Mouse (Mus musculus) forebrain, embryonic 10.5 days (tissue): Measurements from ENCODE around the gene Olfr578. TPM values are rescaled to one million over a fixed set of nuclear protein-coding genes. Genes with fewer than 3 reads are reported as not detected.

ENCODE experiments used
- DNase-seq: peaks from one replicate; pipeline ENCODE4 v3.0.0-alpha.2; 2017; ENCODE audit warnings: low spot score; ENCODE audit errors: extremely low spot score
- H3K27ac ChIP-seq: fragments of 300-500 bp; sonication (generic); 2 replicates; pipeline ENCODE4 v1.5.1; 2016; ENCODE audit warnings: mild to moderate bottlenecking
- H3K27me3 ChIP-seq: fragments of 300-500 bp; sonication (generic); 2 replicates; pipeline ENCODE4 v1.6.1; 2016; ENCODE audit warnings: mild to moderate bottlenecking; ENCODE audit not compliant: poor library complexity, severe bottlenecking
- H3K36me3 ChIP-seq: fragments of 300-500 bp; sonication (generic); replicated peaks from 2 replicates; pipeline ENCODE4 v1.6.1; 2016; ENCODE audit warnings: mild to moderate bottlenecking, moderate library complexity
- H3K4me1 ChIP-seq: fragments of 300-500 bp; sonication (generic); 2 replicates; pipeline ENCODE4 v1.6.1; 2016
- H3K4me3 ChIP-seq: fragments of 300-500 bp; sonication (generic); 2 replicates; pipeline ENCODE4 v1.5.1; 2016; ENCODE audit warnings: mild to moderate bottlenecking, moderate library complexity
- H3K9me3 ChIP-seq: fragments of 300-500 bp; sonication (generic); 2 replicates; pipeline ENCODE4 v1.6.1; 2016; ENCODE audit warnings: mild to moderate bottlenecking, moderate library complexity
- WGBS: fragments of 180-500 bp; shearing (Covaris S2); methylation state at CpG from one replicate; pipeline ENCODE4 v1.1.7; 2016; 5-methylcytosine and 5-hydroxymethylcytosine counted together
- polyA plus RNA-seq: library from polyadenylated mRNA; unstranded; fragments of >200 nt; fragmentation: Nextera tagmentation; extraction: Ambion mirVana; gene quantifications from 2 replicates; pipeline ENCODE4 v1.2.1, GENCODE M21; 2016

Gene Olfr578
- polyA plus RNA-seq, result not detected in 2 replicates

DNA sequence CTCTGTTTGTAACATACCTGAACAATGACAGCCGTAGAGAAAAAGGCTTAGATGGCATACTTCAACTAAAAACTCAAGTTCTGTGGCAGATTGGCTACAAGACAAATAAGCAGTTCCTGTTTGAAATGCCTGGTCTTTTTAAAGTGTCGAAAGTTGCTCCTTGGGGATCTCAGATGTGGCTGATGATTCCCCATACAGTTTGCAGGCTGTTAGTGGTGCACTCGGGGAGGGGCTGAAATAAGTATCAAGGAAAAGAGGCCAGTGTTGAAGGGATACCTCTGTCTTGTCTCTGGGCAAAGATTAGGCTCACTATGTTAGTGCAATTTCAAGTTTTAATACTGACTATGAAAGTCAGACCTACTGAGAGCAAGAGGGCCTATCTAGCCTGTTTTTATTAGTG lies at the start of gene Olfr578:
TSS of gene Olfr578 (minus strand) at position 101 of the 400 bp plus-strand sequence.
- no peaks in the 10 kb centered on the region for H3K27me3 ChIP-seq
- 82% methylated on average over 3 of the region's 3 CpGs for WGBS
- no peaks in the 10 kb centered on the region for H3K9me3 ChIP-seq
- no peak within 1 kb of the TSS for H3K4me3 ChIP-seq
- no peak for DNase-seq
- no peak within 1 kb of the TSS for H3K27ac ChIP-seq
- H3K4me1 ChIP-seq, result no peaks in the 10 kb centered on the region
- H3K36me3 ChIP-seq, result no peaks in the 10 kb centered on the region

DNA sequence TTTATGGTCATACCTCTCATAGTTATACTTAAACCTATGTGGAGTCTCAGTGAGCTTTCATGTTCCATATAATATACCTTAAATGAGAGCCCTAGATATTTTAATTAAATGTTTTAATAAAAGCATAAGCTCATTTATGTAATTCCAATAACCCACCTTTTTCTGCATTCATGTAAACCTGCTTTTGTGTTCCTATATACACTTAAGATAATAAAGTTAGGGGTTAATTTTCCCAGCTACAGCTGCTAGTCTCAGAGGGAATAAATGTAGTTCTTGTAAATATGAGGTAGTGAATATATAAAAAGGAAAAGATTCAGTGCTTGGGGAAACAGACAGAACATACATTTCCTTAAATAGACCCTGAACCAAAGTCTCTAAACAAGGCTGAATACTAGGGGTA lies 48.6 kb upstream of the Olfr578 start, which contains the start of gene Olfr582:
TSS of gene Olfr582 (plus strand) at position 301 of the 400 bp plus-strand sequence.
- no peaks in the 10 kb centered on the region for H3K36me3 ChIP-seq
- H3K4me3 ChIP-seq, result no peak within 1 kb of the TSS
- no peaks in the 10 kb centered on the region for H3K9me3 ChIP-seq
- no peak within 1 kb of the TSS for H3K27ac ChIP-seq
- no peak for DNase-seq
- no peaks in the 10 kb centered on the region for H3K4me1 ChIP-seq
- no peaks in the 10 kb centered on the region for H3K27me3 ChIP-seq

DNA sequence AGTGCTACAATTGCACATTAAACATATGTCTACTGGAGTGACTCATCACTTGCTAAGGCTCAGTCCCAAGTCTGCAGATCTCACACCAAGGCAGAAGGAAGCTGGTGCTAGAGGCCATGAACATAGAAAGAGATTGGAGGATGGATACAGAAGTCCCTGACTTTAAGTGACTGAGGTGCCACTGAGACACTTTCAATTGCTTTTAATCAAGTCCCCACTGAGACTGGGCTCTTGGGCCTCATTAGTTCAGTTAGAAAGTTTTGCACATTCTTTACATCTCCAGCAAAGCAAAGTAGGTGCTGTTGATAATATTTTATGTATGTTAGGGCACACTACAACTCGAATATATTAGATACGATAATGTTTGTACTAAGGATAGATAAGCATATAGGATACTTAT lies 13.3 kb downstream of the Olfr578 start, which contains the start of gene Olfr577:
TSS of gene Olfr577 (minus strand) at position 101 of the 400 bp plus-strand sequence.
- H3K36me3 ChIP-seq, result no peaks in the 10 kb centered on the region
- no peaks in the 10 kb centered on the region for H3K4me1 ChIP-seq
- no peak within 1 kb of the TSS for H3K27ac ChIP-seq
- H3K9me3 ChIP-seq, result no peaks in the 10 kb centered on the region
- DNase-seq, result no peak
- H3K4me3 ChIP-seq, result no peak within 1 kb of the TSS
- WGBS, result 87% methylated on average over 2 of the region's 2 CpGs
- no peaks in the 10 kb centered on the region for H3K27me3 ChIP-seq

DNA sequence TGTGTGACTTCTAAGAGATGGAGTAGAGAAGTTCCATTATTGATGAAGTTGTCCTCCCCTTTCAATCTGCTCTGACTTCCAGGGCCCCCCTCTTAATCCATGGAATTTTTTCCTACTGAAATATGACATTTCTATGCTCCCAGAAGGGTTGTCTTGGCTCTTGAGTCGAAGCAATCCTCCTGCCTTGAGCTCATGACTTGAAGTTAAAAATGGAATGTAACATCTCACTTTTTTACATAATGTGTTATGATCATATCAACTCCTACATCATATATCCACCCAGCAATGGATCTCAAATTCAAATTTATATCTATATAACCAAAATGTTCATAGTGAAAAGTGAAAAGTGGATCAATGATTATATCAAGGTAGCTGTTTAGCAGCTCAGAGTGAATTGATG lies 14.7 kb downstream of the Olfr578 start:
- WGBS, result 55% methylated on average over 1 of the region's 1 CpGs
- Histone ChIP-seq H3K27ac (no peak overlapping the region), H3K4me1 (no peaks in the 10 kb centered on the region), H3K27me3 (no peaks in the 10 kb centered on the region), H3K4me3 (no peak overlapping the region), H3K36me3 (no peaks in the 10 kb centered on the region), H3K9me3 (no peaks in the 10 kb centered on the region)
- no peak for DNase-seq

DNA sequence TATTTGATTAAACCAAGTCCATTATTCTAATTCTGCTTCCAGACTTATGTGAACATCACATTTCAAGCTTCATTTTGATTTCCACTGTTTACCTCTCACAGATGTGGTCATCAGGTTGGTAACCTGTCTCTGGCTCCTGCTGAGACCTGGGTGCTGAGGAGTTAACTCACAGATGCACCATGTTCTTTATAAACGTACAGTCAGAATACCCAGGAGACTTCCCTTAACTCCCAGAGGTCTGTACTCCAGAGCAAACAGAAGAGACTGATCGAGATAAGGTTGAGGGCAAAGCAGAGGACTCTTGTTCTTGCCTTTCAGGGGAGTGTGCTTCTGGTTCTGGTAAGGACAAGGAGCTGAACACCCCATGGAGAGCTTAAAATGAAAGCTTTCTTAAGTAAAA lies 26.8 kb downstream of the Olfr578 start, which contains the start of gene Olfr576:
TSS of gene Olfr576 (plus strand) at position 301 of the 400 bp plus-strand sequence.
- no peaks in the 10 kb centered on the region for H3K4me1 ChIP-seq
- no peaks in the 10 kb centered on the region for H3K27me3 ChIP-seq
- no peaks in the 10 kb centered on the region for H3K9me3 ChIP-seq
- no peak within 1 kb of the TSS for H3K27ac ChIP-seq
- H3K36me3 ChIP-seq, result no peaks in the 10 kb centered on the region
- H3K4me3 ChIP-seq, result no peak within 1 kb of the TSS
- 74% methylated on average over 2 of the region's 2 CpGs for WGBS
- no peak for DNase-seq

DNA sequence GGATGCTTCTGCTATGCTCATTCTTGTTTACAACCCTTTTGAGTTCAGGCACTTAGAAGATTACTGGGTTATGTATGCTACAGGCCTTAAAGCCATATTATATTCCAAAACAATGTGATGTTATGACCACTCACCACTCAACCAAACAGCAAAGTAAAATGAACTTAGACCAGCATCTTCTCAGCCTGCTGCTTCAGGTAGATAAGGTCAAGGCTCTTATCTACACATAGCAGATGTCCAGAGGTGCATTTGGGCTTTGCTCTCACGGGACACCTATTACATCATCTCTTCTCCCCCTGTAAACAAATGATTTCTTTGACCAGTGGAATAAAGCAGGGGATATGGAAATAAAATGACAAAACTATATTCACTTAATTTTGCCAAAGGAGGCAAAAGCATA lies 30.5 kb downstream of the Olfr578 start, which contains the start of gene Olfr575:
TSS of gene Olfr575 (minus strand) at position 183 of the 400 bp plus-strand sequence.
- no peak for DNase-seq
- WGBS, result 77% methylated on average over 1 of the region's 1 CpGs

DNA sequence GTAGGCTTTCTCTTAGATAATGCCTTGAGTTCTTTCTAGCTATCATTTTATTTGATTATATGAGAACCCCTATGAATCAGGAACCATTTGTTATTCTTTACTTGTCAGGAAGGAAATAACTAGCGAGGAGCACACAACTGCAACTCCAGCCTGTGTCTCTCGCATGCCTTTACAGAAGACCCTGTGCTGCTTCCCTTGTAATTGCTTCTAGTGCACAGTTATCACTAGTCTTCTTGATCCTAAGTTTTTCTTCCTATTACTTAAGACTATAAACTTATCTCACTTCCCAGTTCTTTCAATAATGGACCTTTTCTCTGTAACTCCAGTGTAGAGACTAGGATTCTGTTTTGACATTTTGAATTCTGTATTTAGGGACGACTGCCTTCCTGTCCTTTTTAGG lies 31.0 kb downstream of the Olfr578 start:
- no peaks in the 10 kb centered on the region for H3K36me3 ChIP-seq
- H3K4me1 ChIP-seq, result no peaks in the 10 kb centered on the region
- DNase-seq, result no peak
- H3K27ac ChIP-seq, result no peak overlapping the region
- no peaks in the 10 kb centered on the region for H3K9me3 ChIP-seq
- WGBS, result 71% methylated on average over 3 of the region's 3 CpGs
- H3K27me3 ChIP-seq, result no peaks in the 10 kb centered on the region
- H3K4me3 ChIP-seq, result no peak overlapping the region

More for the DNA sequence above, 30.5 kb downstream of the Olfr578 start, which contains the start of gene Olfr575:
- no peaks in the 10 kb centered on the region for H3K27me3 ChIP-seq
- H3K9me3 ChIP-seq, result no peaks in the 10 kb centered on the region
- no peaks in the 10 kb centered on the region for H3K4me1 ChIP-seq
- H3K36me3 ChIP-seq, result no peaks in the 10 kb centered on the region
- no peak within 1 kb of the TSS for H3K27ac ChIP-seq
- H3K4me3 ChIP-seq, result no peak within 1 kb of the TSS

DNA sequence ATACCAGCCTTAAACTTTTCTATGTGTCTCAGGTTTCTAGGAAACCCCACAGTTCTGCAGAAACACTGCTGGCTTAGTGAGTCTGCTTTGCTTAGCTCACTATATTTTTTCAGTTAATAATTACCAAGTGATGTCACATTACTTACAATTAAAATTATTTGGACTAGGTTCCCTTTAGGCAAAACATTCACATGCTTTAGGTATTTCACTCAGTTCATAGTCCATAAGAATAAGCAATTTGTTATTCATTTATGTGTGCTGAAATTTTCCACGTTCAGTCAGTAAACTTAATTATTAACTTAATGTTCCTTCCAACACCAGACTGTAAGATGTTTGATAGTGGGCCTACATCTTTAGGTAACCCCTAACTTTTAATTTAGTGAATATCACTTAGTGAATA lies 38.4 kb downstream of the Olfr578 start:
- Histone ChIP-seq H3K4me1 (no peaks in the 10 kb centered on the region), H3K4me3 (no peak overlapping the region), H3K27me3 (no peaks in the 10 kb centered on the region), H3K36me3 (no peaks in the 10 kb centered on the region), H3K9me3 (no peaks in the 10 kb centered on the region), H3K27ac (no peak overlapping the region)
- WGBS, result 83% methylated on average over 1 of the region's 1 CpGs
- no peak for DNase-seq

DNA sequence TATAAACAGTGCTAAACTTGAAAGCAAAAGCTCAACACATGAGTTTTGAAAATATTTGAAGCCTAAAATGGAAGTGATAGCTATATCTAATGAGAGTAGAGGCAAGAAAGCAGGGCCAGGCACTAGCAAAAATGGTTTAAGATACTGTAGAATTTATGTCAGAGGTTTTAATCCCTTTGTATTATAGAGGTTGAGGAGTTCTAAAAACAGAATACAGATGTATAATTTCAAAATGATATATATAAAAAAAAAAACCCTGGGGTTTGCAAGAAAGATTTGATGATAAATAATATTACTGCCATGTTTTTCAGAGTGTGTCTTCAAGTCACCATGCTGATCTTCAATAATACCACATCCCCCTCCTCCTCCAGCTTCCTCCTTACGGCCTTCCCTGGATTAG lies 41.0 kb downstream of the Olfr578 start, which contains the start of gene Olfr574:
TSS of gene Olfr574 (plus strand) at position 301 of the 400 bp plus-strand sequence.
- WGBS, result 87% methylated on average over 1 of the region's 1 CpGs
- no peaks in the 10 kb centered on the region for H3K4me1 ChIP-seq
- no peak within 1 kb of the TSS for H3K27ac ChIP-seq
- no peak for DNase-seq
- no peak within 1 kb of the TSS for H3K4me3 ChIP-seq
- no peaks in the 10 kb centered on the region for H3K9me3 ChIP-seq
- H3K27me3 ChIP-seq, result no peaks in the 10 kb centered on the region
- no peaks in the 10 kb centered on the region for H3K36me3 ChIP-seq

DNA sequence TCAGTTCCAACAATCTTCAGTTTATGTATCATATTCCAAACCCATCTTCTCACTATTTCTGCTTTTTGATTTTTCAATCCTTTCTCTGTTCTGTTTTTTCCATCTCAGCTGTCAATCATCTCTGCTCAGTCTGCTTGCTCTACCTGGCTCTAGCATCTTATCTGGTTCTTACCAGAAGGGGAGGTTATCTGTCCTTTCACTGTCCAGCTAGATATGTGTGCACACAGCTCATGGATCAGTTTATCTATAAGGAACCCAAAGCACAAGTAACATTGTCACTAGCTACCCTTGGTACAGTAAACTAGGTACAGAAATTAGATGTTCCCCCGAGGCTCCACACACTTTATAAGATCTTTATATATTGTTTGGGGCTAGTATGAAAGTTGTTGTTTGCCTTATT lies 45.7 kb downstream of the Olfr578 start:
- 82% methylated on average over 1 of the region's 1 CpGs for WGBS
- Histone ChIP-seq H3K27ac (no peak overlapping the region), H3K9me3 (no peaks in the 10 kb centered on the region), H3K27me3 (no peaks in the 10 kb centered on the region), H3K36me3 (no peaks in the 10 kb centered on the region), H3K4me1 (no peaks in the 10 kb centered on the region), H3K4me3 (no peak overlapping the region)
- DNase-seq, result no peak

DNA sequence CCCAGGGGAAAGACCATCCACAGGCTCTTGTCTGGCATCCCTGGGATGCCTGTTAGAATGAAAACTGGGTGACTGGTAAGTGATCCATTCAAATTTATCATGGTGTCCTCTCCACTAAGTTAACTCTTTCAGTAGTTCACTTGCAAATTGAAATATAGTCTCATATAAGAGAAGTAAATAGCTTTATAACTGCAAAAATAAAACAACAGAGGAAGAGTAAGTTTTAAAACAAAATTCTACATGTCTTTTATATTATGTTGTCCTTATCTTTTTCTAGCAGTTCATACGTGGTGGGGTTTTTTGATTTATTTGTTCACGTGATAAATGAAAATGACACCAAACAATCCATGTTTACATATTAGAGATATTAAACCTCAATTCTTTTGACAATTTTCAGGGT lies 46.6 kb downstream of the Olfr578 start, which contains the start of gene Olfr573-ps1:
TSS of gene Olfr573-ps1 (minus strand) at position 101 of the 400 bp plus-strand sequence.
- H3K27ac ChIP-seq, result no peak within 1 kb of the TSS
- H3K36me3 ChIP-seq, result no peaks in the 10 kb centered on the region
- H3K4me3 ChIP-seq, result no peak within 1 kb of the TSS
- no peaks in the 10 kb centered on the region for H3K4me1 ChIP-seq
- no peak for DNase-seq
- H3K27me3 ChIP-seq, result no peaks in the 10 kb centered on the region
- H3K9me3 ChIP-seq, result no peaks in the 10 kb centered on the region
- WGBS, result 100% methylated on average over 2 of the region's 2 CpGs
